Mouse (Mus musculus): ENCODE measurements at regions not wholly inside any gene's neighbourhood (a gene's known extent, or its start where the extent isn't known, plus 50 kb on each side); places are given as distances from the start of the nearest gene placed in this dataset.

DNA sequence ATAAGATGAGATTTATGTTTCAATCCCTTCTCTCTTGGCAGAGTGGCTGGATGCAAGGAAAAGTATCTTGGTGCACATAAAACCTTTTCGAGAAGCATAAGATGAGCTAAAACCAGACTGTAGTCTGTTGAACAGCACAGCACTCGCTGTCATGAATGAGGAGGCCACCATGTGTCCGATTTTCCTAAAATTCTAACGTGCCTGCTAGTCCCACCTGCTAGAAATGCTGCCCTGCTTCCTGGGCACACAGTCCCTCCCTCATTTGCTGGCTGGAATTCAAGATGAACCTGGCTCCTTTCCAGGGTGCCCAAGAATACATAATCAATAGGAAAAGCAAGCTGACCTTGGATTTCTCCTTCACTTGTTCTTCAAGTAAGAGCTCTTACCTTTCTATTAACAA lies 501.4 kb upstream of the Map3k7 start:
- H3K27me3 ChIP-seq (ENCODE audit: control insufficient read depth, insufficient read depth, low read length) = no peaks in the 10 kb centered on the region
- H3K4me1 ChIP-seq (ENCODE audit: control insufficient read depth, insufficient read depth, insufficient read length, low read length) = no peaks in the 10 kb centered on the region
- TF ChIP-seq POLR2A (IDR thresholded peaks at IDR 0.05; ENCODE audit: low read depth, low read length) (no peak), CTCF (IDR thresholded peaks at IDR 0.05; ENCODE audit: extremely low read depth, insufficient read length, insufficient replicate concordance, low read depth, low read length) (no peak)
- no peaks in the 10 kb centered on the region for H3K36me3 ChIP-seq (ENCODE audit: control insufficient read depth, insufficient read depth, low read length)
- H3K4me3 ChIP-seq (ENCODE audit: low read depth, low read length) = no peak overlapping the region
- WGBS = 59% methylated on average over 4 of the region's 4 CpGs
- no peak overlapping the region for H3K27ac ChIP-seq (ENCODE audit: insufficient read depth, low read depth, low read length)

DNA sequence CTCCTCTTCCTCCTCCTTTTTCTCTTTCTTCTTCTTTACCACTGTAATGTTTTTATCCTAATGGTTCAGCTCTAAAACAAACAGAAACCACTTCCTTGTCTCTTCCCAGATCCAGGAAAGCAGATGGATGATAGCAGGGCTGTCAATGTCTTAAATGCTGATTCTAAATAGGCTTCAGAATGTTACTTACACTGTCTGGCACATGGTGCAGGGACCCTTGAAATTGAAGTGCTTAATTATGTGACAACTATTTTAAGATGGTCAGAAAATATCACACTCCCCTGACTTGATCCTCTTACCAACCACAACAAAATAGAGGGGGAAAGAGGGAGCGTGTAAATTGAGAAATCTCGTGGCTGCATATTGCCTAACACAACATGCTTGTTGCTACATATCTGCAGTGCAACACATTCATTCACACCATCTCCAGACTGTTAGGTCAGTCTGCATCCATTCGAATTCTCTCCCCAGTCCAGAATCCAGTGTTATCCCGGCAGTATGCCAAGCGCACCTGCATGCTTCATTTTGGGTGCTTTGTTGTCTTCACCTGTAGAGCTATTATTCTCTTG lies 500.7 kb upstream of the Map3k7 start:
- Histone ChIP-seq H3K4me3 (ENCODE audit: low read depth, low read length) (no peak overlapping the region), H3K4me1 (ENCODE audit: control insufficient read depth, insufficient read depth, insufficient read length, low read length) (no peaks in the 10 kb centered on the region), H3K27me3 (ENCODE audit: control insufficient read depth, insufficient read depth, low read length) (no peaks in the 10 kb centered on the region), H3K36me3 (ENCODE audit: control insufficient read depth, insufficient read depth, low read length) (no peaks in the 10 kb centered on the region), H3K27ac (ENCODE audit: insufficient read depth, low read depth, low read length) (no peak overlapping the region)
- no peak for TF ChIP-seq POLR2A (IDR thresholded peaks at IDR 0.05; ENCODE audit: low read depth, low read length)
- TF ChIP-seq CTCF (IDR thresholded peaks at IDR 0.05; ENCODE audit: extremely low read depth, insufficient read length, insufficient replicate concordance, low read depth, low read length) = no peak
- 75% methylated on average over 5 of the region's 5 CpGs for WGBS

DNA sequence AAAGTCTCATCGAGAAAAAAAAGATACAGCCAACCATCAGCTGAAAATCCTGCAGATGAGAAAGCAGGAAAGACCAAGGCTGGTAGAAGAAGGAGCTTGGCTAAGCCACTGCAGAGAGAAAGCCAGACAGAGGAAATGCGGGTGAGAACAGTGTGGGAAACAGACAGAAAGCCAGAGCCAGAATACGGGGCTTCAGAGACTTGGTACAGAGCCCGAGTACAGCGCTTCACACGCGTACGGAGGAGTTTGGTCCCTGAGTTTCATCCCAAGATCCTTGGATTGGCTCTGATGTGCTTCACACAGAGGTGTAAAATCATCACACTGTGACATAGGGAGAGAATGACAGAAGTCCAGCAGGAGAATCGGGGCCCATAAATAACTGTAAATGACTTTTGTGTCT lies 495.6 kb upstream of the Map3k7 start:
- Histone ChIP-seq H3K4me1 (ENCODE audit: control insufficient read depth, insufficient read depth, insufficient read length, low read length) (no peaks in the 10 kb centered on the region), H3K27me3 (ENCODE audit: control insufficient read depth, insufficient read depth, low read length) (no peaks in the 10 kb centered on the region), H3K27ac (ENCODE audit: insufficient read depth, low read depth, low read length) (no peak overlapping the region), H3K4me3 (ENCODE audit: low read depth, low read length) (no peak overlapping the region), H3K36me3 (ENCODE audit: control insufficient read depth, insufficient read depth, low read length) (no peaks in the 10 kb centered on the region)
- WGBS = 87% methylated on average over 9 of the region's 9 CpGs
- TF ChIP-seq CTCF (IDR thresholded peaks at IDR 0.05; ENCODE audit: extremely low read depth, insufficient read length, insufficient replicate concordance, low read depth, low read length) = no peak
- TF ChIP-seq POLR2A (IDR thresholded peaks at IDR 0.05; ENCODE audit: low read depth, low read length) = no peak

DNA sequence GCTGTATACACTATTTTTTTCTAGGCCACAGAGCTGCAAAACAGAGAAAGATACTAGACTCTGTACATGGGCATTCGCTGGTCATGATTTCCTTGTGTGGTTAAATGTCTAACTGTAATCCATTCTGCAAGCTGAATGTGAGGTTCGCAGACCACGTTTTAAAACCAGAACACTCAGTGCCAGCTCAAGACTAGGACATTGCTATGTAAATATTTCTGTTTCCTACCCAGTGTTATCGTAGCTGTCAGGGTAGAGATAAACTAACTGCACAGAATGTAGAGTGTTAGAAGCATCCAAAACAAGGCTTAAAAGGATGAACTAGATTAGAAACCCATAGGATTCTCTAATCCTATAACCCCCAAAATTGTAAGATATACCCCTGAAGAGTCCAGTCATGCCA lies 494.1 kb upstream of the Map3k7 start:
- no peak overlapping the region for H3K4me3 ChIP-seq (ENCODE audit: low read depth, low read length)
- TF ChIP-seq POLR2A (IDR thresholded peaks at IDR 0.05; ENCODE audit: low read depth, low read length) (no peak), CTCF (IDR thresholded peaks at IDR 0.05; ENCODE audit: extremely low read depth, insufficient read length, insufficient replicate concordance, low read depth, low read length) (no peak)
- 46% methylated on average over 4 of the region's 4 CpGs for WGBS
- no peaks in the 10 kb centered on the region for H3K27me3 ChIP-seq (ENCODE audit: control insufficient read depth, insufficient read depth, low read length)
- no peaks in the 10 kb centered on the region for H3K36me3 ChIP-seq (ENCODE audit: control insufficient read depth, insufficient read depth, low read length)
- no peaks in the 10 kb centered on the region for H3K4me1 ChIP-seq (ENCODE audit: control insufficient read depth, insufficient read depth, insufficient read length, low read length)
- no peak overlapping the region for H3K27ac ChIP-seq (ENCODE audit: insufficient read depth, low read depth, low read length)

DNA sequence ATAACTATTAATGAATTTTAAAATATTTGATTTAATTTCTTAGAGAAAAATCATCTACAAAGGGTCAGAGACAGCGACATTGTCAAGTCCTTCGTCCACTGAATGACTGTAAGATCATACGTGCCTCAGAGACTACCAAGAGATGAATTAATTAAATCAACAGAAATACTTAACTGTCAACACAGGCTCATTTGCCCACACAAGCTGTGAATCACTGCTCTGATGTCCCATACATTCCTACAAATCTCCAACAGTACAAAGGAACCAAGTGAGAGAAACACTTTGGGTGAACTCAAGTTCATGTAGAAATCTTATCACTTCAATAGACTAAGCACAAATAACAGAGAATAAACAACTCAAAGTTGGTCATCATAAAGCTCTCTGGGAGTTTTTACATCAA lies 471.4 kb upstream of the Map3k7 start:
- no peaks in the 10 kb centered on the region for H3K36me3 ChIP-seq (ENCODE audit: control insufficient read depth, insufficient read depth, low read length)
- H3K4me1 ChIP-seq (ENCODE audit: control insufficient read depth, insufficient read depth, insufficient read length, low read length) = no peaks in the 10 kb centered on the region
- no peak overlapping the region for H3K4me3 ChIP-seq (ENCODE audit: low read depth, low read length)
- 91% methylated on average over 3 of the region's 3 CpGs for WGBS
- no peak overlapping the region for H3K27ac ChIP-seq (ENCODE audit: insufficient read depth, low read depth, low read length)
- H3K27me3 ChIP-seq (ENCODE audit: control insufficient read depth, insufficient read depth, low read length) = no peaks in the 10 kb centered on the region
- TF ChIP-seq POLR2A (IDR thresholded peaks at IDR 0.05; ENCODE audit: low read depth, low read length) (no peak), CTCF (IDR thresholded peaks at IDR 0.05; ENCODE audit: extremely low read depth, insufficient read length, insufficient replicate concordance, low read depth, low read length) (no peak)

DNA sequence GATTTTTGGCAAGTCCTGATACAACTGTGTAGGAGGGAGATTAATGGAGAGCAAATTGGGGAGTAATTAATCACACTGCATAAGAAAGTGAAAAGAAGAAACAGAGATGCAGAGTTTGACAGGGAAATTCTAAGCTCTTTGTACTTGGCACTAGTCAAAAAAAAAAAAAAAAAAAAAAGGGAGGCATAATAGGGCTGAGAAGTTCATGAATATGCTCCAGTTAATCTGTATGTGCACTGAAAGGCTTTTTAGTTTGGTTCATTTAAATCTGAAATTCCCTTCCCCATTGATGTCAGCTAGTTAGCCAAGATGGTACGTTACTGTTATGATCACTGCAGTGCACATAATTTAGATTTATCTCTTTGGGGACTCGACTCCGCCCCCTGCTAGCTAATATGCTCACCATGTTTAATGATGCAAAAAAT lies 470.8 kb upstream of the Map3k7 start:
- 74% methylated on average over 3 of the region's 3 CpGs for WGBS
- Histone ChIP-seq H3K36me3 (ENCODE audit: control insufficient read depth, insufficient read depth, low read length) (no peaks in the 10 kb centered on the region), H3K27ac (ENCODE audit: insufficient read depth, low read depth, low read length) (no peak overlapping the region), H3K27me3 (ENCODE audit: control insufficient read depth, insufficient read depth, low read length) (no peaks in the 10 kb centered on the region), H3K4me1 (ENCODE audit: control insufficient read depth, insufficient read depth, insufficient read length, low read length) (no peaks in the 10 kb centered on the region), H3K4me3 (ENCODE audit: low read depth, low read length) (no peak overlapping the region)
- TF ChIP-seq CTCF (IDR thresholded peaks at IDR 0.05; ENCODE audit: extremely low read depth, insufficient read length, insufficient replicate concordance, low read depth, low read length) = no peak
- TF ChIP-seq POLR2A (IDR thresholded peaks at IDR 0.05; ENCODE audit: low read depth, low read length) = no peak

DNA sequence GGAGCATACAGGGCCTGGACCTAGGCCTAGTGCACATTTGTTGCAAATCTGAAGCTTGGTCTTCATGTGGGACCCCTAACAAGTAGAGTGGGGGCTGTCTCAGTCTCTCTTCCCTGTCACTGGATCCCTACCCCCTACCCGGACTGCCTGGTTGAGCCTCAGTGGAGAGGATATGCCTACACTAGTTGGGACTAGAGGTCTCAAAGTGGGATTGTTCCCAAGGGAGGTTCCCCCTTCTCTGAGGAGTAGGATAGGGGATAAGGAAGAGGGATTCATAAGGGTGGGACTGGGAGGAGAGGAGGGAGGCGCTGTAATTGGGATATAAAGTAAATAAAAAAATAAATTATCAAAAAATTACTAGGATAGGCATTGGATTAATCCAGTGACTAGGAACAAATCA lies 464.0 kb upstream of the Map3k7 start:
- WGBS = 87% methylated on average over 2 of the region's 2 CpGs
- Histone ChIP-seq H3K27me3 (ENCODE audit: control insufficient read depth, insufficient read depth, low read length) (no peaks in the 10 kb centered on the region), H3K36me3 (ENCODE audit: control insufficient read depth, insufficient read depth, low read length) (no peaks in the 10 kb centered on the region), H3K4me3 (ENCODE audit: low read depth, low read length) (no peak overlapping the region), H3K4me1 (ENCODE audit: control insufficient read depth, insufficient read depth, insufficient read length, low read length) (no peaks in the 10 kb centered on the region), H3K27ac (ENCODE audit: insufficient read depth, low read depth, low read length) (no peak overlapping the region)
- no peak for TF ChIP-seq POLR2A (IDR thresholded peaks at IDR 0.05; ENCODE audit: low read depth, low read length)
- no peak for TF ChIP-seq CTCF (IDR thresholded peaks at IDR 0.05; ENCODE audit: extremely low read depth, insufficient read length, insufficient replicate concordance, low read depth, low read length)
